Mouse (Mus musculus) cerebellum, adult 2 months (tissue): ENCODE results near the gene Eif4e. TPM values are rescaled to one million over a fixed set of nuclear protein-coding genes. Genes with fewer than 3 reads are reported as not detected.

Experiments used
- DNase-seq, 2 experiments: peaks; one replicate each; pipeline ENCODE4 v3.0.0; 2021
- H3K27ac ChIP-seq: fragments of 200-500 bp; 2 replicates; pipeline ENCODE4 v1.5.1; 2012; ENCODE audit warnings: low read length, control low read depth, inconsistent platforms; ENCODE audit not compliant: insufficient read depth
- H3K27me3 ChIP-seq: fragments of 200-500 bp; 2 replicates; pipeline ENCODE4 v1.6.1; 2012; ENCODE audit warnings: inconsistent platforms, mild to moderate bottlenecking, low read length, moderate library complexity; ENCODE audit not compliant: control insufficient read depth, insufficient read depth
- H3K4me1 ChIP-seq: fragments of 200-500 bp; 2 replicates; pipeline ENCODE4 v1.6.1; 2011; ENCODE audit warnings: low read length; ENCODE audit not compliant: control insufficient read depth, insufficient read depth
- H3K4me3 ChIP-seq: fragments of 200-500 bp; replicated peaks from 2 replicates; pipeline ENCODE3; 2011; ENCODE audit warnings: mild to moderate bottlenecking, low read depth, low read length, control low read depth; ENCODE audit not compliant: insufficient read depth
- CTCF ChIP-seq: fragments of 200-500 bp; IDR thresholded peaks from 2 replicates; pipeline ENCODE4 v1.5.1; 2011; ENCODE audit warnings: low read depth, mild to moderate bottlenecking, control low read depth, low read length, moderate library complexity, borderline replicate concordance; ENCODE audit not compliant: insufficient read depth
- POLR2A ChIP-seq: fragments of 200-500 bp; IDR thresholded peaks from 2 replicates; pipeline ENCODE4 v1.6.1; 2011; ENCODE audit warnings: low read length, control low read depth, borderline replicate concordance; ENCODE audit not compliant: insufficient read depth
- WGBS: fragments of 180-500 bp; shearing (Covaris S2); methylation state at CpG from one replicate; pipeline ENCODE4 v1.1.7; 2018; 5-methylcytosine and 5-hydroxymethylcytosine counted together
- polyA plus RNA-seq: library from polyadenylated mRNA; depleted of rRNA; stranded (reverse); fragments of >200 nt; gene quantifications from 2 replicates; pipeline ENCODE4 v1.2.3, GENCODE M21; 2012

Gene Eif4e
- polyA plus RNA-seq, 1 experiment: 137 TPM

DNA sequence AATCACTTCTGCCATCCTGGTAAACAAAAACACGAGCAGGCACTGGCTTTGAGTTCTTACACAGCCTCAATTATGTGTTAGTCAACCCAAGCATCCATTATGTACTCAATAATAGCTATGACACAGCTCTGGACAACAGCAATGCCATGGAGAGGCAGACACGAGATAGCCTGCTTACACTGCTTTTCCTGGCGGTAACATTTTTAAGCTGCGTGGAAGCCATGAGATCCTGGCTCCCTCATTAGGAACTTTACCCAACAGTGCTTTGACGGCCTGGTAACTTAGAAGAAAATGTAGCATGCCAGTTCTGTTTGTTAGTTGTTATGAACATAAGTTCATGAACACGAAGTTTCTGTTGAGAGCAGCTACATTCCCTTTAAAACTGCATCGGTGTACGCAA, 485 bp upstream of the Eif4e start:
- TF ChIP-seq POLR2A (no peak), CTCF (no peak)
- Histone ChIP-seq H3K27ac (no peak overlapping the region), H3K4me1 (no peaks in the 10 kb centered on the region), H3K27me3 (no peaks in the 10 kb centered on the region), H3K4me3 (no peak overlapping the region)
- no peak for DNase-seq
- 82% methylated on average over 8 of the region's 8 CpGs for WGBS

DNA sequence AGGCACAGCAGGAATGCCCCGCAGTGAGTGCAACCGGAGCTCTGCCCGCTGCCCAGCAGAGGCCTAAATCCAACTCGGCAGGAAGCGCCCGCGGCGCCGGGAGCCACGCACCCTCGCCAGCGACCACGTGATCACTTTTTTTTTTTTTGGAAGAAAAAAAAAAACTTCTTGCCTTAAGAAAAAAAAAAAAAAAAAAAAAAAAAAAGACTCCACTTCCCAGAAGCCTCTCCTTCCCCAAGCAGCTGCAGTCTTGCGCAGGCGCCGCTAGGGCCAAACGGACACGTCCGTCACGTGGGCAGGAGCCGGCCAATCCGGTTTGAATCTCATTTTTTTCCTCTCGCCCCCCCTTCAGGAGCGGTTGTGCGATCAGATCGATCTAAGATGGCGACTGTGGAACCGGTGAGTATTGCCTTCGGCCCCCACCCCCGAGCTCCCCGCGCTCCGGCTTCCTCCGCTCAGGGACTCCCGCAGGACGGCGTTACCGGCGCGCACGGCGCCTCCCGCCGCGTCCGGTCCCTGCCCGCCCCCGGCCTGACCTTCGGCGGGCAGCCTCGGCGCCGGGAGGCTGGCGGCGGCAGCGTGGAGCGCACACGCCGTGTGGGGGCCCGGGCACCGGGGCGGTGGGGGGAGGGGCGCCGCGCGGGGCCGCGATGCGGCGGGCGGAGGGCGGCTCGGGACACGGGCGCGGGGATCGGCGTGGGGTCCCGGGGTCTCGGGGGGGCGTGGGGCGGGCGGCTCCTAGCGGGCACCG, 1.1 kb downstream of the Eif4e start:
- H3K27me3 ChIP-seq: no peaks in the 10 kb centered on the region
- peak; percentile 97 to 99 for DNase-seq
- peak overlapping the region; percentile 57 for H3K4me3 ChIP-seq
- peak; percentile 57; the same call in 1 of the 2 replicates for TF ChIP-seq POLR2A
- no peak for TF ChIP-seq CTCF
- under 1% methylated on average over 80 of the region's 85 CpGs for WGBS
- peak overlapping the region; percentile 23; the same call in 1 of the 2 replicates for H3K27ac ChIP-seq
- peaks cover 2% of the 10 kb centered on the region; the same call in 1 of the 2 replicates for H3K4me1 ChIP-seq

DNA sequence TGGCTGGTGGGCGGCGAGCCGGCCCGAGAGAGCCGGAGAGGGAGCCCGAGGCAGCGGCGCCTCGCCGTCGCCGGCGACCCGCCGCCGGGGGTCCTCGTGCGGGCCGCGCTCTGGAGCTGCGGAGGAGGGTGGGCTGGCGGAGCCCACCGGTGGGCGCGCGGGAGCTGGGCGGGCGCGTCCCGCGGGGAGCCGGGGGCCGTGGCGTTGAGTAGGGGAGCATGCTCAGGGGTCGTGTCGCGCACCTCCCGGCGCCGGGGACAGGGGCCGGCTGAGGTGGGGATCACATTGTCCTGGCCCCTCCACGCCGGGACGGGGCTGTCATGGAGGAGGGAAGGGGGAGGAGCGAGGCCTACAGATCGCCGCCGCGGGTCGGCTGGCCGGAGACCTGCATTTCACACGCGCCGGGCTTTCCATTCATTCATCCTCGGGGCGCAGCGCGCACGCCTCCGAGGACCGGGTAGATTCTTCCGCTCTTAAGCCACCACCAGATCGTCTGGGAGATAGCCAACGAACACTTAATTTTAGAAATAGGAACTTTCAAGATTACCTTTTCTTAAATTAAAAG, 1.8 kb downstream of the Eif4e start:
- peak overlapping the region; percentile 38 for H3K27ac ChIP-seq
- peak; percentile 71 to 72 for DNase-seq
- H3K4me3 ChIP-seq: peak overlapping the region; percentile 59
- WGBS: 1% methylated on average over 56 of the region's 64 CpGs
- no peaks in the 10 kb centered on the region for H3K27me3 ChIP-seq
- H3K4me1 ChIP-seq: peaks cover 6% of the 10 kb centered on the region; the same call in 1 of the 2 replicates
- TF ChIP-seq CTCF: no peak
- no peak for TF ChIP-seq POLR2A

DNA sequence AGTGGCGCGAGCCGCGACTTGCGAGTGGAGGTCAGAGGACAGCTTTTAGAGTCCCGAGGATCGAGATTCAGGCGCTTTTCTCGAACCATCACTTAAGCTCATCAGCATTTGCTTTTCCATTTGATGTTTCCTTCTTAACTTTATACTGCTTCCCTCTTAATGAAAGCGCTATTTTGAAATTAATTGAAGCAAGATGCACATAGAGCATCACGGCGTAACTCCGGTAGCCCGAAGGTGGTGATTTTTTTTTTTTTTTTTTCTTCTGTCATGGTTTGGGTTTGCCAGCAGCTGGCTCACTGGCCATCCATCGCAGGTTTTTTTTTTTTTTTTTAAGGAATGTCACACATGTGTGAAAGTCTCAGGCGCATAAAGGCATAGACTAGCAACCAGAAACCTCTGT, 2.3 kb downstream of the Eif4e start:
- Histone ChIP-seq H3K4me1 (peaks cover 6% of the 10 kb centered on the region; the same call in 1 of the 2 replicates), H3K27ac (no peak overlapping the region), H3K4me3 (peak overlapping the region; percentile 59), H3K27me3 (no peaks in the 10 kb centered on the region)
- no peak for DNase-seq
- 2% methylated on average over 16 of the region's 16 CpGs for WGBS
- no peak for TF ChIP-seq CTCF
- no peak for TF ChIP-seq POLR2A

DNA sequence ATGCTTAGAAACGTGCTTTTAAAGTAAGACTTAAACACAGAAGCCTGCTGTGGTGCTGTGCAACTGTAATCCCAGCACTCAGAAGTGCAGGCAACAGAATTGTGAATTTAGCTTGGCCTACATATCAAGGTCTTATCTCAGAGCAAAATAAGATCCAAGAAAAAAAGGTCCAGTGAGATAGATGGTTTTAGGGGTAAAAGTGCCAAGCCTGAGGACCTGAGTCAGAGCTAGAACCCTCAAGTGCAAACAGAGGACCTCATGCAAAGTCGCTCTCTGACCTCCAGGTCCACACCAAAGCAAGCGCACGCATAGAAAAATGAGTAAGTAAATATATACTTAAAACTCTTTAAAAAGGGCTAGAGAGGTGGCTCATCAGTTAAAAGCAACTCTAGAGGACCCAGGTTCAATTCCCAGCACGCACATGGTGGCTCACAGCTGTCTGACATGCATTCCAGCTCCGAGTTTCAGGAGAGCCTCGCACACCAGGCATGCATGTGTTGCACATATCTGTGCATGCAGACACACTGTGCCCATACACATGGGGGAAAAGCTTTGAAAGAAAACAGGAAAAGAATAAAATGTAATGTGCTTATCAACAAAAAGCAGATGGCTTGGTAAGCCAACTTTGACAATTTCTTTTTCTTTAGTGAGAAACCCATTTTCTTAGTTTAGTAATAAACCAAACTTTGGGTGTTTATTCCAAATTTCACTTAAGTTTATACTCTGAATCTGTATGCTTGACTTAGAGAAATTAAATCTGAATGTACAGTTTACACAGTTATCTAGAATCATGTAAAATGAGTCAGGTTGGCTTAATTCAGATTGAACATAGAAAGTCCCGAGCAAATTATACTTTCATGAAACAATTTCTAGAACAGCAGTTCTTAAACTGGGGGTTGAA, 4.8 kb downstream of the Eif4e start:
- no peak overlapping the region for H3K4me3 ChIP-seq
- WGBS: 73% methylated on average over 8 of the region's 8 CpGs
- no peak for DNase-seq
- peaks cover 6% of the 10 kb centered on the region; the same call in 1 of the 2 replicates for H3K4me1 ChIP-seq
- TF ChIP-seq POLR2A (no peak), CTCF (no peak)
- no peak overlapping the region for H3K27ac ChIP-seq
- no peaks in the 10 kb centered on the region for H3K27me3 ChIP-seq

DNA sequence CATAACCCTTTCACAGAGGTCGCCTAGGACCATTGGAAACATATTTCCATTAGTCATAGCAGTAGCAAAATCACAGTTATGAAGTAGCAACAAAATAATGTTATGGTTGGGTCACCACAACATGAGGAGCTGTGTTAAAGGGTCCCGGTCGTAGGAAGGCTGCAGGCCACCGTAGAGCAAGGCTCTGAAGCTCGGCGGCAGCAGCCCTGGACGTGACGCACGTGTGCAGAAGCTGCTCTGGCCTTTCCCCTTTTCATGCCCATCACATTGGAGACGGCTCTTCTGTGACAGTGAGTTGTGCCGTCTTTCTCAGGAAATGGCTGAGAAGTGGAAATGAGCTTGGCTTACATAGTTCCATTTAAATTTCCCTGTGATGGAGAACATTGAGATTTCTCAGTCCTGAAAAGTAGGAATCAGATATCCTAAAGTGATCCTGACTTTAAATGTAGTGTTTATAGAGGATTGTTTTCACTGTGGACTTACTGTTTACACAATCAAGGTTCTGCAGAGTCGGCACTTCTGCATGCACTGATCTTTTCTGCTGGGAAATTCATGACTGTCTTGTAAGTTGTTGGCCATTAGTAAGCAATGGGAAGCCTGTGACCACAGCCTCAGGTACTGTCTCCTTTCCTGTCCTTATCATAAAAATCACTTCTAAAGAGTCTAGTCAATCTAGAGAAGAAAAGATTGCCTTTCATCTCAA, 5.7 kb downstream of the Eif4e start:
- Histone ChIP-seq H3K27ac (no peak overlapping the region), H3K4me1 (peaks cover 8% of the 10 kb centered on the region), H3K4me3 (no peak overlapping the region), H3K27me3 (no peaks in the 10 kb centered on the region)
- TF ChIP-seq CTCF (no peak), POLR2A (no peak)
- no peak for DNase-seq
- WGBS: 55% methylated on average over 12 of the region's 12 CpGs

DNA sequence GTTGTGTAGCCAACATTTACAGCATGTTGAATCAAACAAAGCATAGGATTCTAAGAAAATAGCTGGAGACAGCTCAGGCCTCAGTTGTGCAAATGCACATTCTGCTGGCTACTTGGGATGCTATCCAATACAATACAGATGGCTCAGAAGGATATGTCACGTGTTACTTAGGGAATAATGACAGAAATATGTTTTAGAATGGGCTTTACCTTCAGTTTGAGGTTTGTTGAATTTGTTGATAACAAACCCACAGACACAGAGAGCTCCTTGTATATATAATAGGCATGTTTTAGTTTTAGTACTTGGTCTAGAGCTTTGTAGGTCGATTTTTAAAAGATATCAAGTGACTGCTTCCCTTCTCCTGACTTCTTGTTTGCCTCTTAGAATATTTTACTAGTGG, 6.8 kb downstream of the Eif4e start:
- Histone ChIP-seq H3K4me1 (peaks cover 8% of the 10 kb centered on the region), H3K27ac (no peak overlapping the region), H3K27me3 (no peaks in the 10 kb centered on the region), H3K4me3 (no peak overlapping the region)
- 41% methylated on average over 2 of the region's 2 CpGs for WGBS
- DNase-seq: no peak
- no peak for TF ChIP-seq CTCF
- no peak for TF ChIP-seq POLR2A
